Mouse (Mus musculus) gastrocnemius, postnatal 25 days (tissue): ENCODE results near the gene Tctn1. TPM values are rescaled to one million over a fixed set of nuclear protein-coding genes. Genes with fewer than 3 reads are reported as not detected.
"Not testable (repeated sequence)": the region's sequence is repeated elsewhere in the genome, so short reads cannot be mapped to it uniquely, and the experiment has no call there.

ENCODE experiments used
- DNase-seq: peaks from one replicate; pipeline ENCODE4 v3.0.0; 2022
- total RNA-seq, 2 experiments: library from RNA; stranded (reverse); gene quantifications; 1 replicate in 1 of 2; 2 replicates in 1 of 2; pipeline ENCODE4 v1.2.3; 2021

Gene Tctn1
- total RNA-seq, 2 experiments from 2014 or later = 1.9 to 2.2 TPM

DNA sequence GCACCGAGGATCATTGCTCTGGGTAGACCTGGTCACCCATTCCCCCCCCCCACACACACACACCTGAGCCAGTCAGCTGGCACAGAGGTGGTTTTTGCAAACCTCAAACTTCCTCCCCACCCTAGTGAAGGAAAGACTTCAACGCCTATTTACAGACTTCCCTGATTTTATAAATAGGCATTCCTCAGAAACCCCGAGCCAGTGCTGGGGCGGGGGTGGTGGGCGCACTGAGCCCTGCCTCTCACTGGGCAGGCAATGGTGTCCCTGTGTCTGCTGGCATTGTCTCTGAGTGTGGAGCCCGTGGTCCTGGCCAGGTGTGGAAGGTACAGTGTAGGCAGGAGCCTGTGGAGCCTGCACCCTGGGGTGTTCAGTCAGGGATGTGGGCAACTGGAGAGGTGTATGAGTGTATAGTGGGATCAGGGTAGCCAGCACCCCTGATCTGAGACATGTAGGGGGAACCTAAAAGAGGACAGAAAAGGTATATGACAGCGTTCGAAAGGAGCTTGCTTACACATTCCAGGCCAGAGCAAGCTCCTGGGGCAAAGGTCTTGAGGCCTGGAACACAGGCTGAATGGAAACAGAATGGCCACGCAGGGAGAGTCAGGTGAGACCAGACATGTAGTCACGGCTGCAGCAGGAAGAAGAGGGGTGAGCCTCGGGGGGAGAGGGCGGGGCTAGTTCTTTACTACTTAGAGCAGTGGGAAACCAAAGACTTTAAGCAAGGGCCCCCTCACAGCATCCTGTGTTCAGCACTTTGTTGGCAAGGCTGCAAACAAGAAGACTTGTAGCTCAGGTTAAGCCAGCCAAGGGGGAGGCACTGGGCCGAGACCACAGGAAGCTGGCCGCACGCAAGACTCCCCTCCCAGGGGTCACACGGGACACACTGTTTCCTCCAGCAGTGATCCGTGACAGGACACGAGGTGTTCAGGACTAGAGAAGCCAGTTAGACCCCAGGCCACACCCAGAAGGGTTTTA, 44.3 kb downstream of the Tctn1 start:
- DNase-seq = no peak

DNA sequence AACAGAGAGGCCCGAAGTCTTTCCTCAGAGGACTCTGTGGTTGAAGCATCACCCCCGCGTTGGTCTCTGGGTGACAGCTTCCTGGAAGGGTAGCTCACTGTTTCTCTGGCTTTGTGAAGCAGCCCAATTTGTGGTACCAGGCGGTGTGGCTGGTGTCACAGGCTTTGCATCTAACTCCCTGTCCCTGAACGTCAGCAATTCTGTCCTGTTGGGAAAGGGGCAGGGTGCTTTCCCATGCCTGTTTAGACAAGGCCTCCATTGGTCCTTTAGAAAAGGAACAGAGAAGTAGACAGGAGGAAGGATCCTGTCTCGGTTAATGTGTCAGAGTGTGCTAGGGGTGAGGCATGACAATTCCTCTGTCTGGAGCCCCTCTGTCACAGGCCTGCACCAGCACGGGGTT, 45.3 kb downstream of the Tctn1 start:
- DNase-seq = no peak

DNA sequence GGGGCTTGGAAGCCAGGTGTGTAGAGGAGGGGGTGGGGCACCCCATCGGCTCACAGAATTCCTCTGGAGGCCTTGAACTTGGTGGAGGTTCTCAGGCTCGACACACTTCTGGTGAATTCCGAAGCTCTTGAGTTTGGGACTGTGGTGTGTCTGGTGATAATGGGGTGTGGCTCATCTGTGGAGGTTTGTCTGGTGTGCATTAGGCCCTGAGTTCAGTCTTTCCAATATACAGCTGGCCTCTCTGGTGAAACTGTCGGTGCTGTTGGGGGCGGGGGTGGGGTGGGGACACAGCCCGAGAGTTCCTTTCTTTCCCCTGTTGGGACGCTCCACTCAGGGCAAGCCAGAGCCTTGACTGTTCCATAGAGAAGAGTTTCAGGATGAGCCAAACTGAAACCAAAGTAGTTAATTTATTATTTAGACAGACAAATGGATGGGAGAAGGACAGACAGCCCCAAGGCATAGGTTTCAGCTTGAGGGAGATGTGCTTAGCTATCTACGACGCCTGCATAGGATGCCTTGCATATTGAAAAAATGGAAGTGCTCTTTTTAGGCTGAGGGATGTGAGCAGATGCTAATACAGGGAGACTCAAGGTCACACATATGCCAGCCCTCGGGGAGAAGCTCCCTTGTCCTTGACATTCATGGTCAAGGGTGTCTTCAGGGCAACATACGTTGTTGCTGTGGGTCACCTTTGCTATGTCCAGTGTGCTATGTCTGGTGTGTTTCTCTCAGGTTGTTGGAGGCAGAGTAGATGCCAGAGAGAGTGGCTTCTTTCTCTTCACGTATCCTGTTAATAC, 46.0 kb downstream of the Tctn1 start:
- no peak for DNase-seq

DNA sequence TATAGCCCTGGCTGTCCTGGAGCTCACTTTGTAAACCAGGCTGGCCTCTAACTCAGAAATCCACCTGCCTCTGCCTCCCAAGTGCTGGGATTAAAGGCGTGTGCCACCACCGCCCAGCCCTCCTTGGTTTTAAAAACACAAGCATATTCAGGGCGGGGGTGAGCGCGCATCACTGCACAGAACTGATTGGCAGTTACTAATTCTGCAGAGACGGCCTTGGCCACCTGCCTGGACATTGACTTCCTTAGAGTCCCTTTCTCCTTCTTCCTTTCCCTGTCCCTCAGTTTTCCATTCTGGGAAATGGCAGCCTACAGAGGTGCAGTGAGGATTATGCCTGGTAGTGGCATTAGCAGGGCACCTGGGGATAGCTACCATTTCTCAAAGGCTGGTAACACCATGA, 46.6 kb downstream of the Tctn1 start:
- DNase-seq = no peak

DNA sequence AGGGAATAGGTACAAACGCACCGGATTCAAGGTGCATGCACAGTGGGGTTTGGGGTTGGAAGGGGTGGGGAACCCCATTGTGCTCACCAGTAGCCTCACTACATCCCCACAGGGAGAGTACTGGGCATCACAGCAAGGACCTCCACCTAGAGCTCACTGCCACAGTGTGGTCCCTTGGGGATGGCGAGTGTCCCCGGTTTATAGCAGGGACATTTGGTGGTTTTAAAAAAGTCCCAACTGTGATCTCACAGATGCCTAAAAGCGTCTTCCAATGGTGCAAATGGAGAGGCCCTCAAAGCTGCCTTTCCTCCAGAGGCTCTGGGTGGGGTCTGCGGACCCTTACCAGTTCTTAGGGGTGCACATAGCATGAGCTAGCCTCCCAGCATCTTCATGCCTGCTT, 50.4 kb downstream of the Tctn1 start:
- DNase-seq = no peak

DNA sequence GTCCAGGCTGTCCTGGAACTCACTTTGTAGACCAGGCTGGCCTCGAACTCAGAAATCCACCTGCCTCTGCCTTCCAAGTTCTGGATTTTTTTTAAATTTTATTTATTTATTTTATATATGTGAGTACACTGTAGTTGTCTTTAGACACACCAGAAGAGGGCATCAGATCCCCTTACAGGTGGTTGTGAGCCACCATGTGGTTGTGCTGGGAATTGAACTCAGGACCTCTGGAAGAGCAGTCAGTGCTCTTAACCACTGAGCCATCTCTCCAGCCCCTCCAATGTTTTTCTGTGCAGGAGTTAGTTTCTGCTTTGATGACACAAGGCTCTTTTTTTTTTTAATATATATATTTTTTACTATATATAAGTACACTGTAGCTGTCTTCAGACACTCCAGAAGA, 51.4 kb downstream of the Tctn1 start:
- not testable (repeated sequence) for DNase-seq

DNA sequence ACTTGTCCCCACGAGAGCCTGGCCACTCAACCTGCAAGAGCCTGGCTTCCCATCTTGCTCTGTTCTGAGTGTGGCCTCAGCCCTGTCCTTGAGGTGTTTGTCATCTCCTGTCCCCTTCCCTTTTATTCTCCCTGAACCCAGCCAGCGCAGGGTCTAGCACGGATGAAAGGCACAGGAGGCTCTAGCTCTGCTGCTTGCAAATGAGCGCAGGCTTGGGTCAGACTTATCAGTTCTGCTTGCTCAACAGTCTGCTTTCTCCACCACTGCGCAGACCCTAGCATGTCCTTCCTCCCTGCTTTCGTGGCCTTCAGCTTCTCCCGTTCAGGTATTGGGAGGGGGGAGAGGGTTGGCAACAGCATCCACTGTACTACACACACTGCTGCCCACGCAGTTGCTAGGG, 52.1 kb downstream of the Tctn1 start:
- DNase-seq = no peak

DNA sequence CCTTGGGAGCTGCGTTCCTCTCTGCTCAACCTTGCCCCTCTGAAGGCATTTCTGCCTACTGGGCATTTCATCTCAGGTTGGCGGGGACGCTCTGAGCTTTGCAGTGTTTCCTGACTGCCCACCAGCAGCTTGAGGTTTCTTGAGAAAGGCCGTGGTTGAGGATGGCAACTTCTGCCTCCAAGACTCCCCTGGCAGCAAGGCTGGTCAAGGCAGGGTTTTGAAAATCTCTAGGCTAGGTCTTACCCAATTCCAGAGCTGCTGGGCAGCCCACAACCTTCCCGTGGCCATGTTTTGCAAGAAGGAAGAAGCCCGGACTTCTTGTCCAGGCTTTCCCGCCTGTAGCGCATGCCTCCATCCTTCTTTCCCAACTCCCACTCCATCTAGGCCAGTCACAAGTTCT, 53.4 kb downstream of the Tctn1 start:
- DNase-seq = no peak

DNA sequence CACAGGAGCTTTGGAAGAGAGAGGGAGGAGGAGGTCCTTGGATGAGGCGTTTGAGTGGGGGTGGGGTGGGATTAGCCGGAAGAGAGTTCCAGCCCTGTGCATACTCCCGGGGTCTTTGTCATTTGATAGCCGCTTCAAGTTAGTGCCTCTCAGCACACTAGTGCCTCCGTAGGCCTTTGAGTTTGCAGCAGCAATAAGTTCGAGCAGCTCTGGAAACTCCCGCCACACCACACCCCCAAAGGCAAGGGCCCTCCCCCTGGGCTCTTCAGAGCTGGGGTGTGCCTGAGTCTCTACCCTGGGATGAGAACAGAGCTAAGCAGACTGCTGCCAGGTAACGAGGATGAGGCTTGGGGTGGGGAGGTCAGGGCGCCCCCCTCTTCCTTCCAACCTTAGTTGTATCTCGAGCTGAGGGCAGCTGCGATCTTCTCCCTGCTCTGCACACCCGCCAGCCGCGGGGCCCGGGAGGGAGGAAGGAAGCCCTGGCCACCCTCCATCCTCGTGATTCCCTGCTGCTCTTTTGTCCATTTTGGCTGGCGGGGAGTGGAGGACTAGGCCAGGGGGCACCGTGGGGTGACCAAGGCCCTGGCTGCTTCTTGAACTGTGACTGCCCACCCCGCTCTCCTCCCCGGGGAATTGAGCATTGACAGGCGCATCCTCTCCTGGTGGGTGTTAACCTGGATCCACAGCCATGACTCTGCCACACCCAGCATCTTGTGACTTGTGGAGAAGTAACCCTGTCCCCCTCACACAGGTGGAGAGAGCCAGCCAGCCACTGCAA, 54.5 kb downstream of the Tctn1 start:
- DNase-seq = peak; percentile 60

DNA sequence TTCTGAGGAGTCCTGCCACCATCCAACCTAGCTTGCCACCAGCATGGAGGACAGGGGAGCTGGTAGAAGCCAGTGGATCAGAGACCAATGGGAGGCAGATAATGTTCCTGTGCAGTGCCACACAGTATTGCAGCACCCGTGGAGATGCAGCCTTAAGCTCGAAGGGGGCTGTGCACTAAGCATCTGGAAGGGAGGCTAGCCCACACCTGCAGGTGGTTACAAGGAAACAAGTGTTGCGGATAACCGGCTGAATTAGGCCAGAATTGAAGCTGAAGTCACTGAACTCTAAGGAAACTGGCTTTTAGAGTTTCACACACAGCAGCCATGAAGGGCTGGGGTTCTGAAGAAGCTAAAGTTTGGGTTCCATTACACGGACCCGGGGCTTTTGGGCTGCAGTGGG, 55.4 kb downstream of the Tctn1 start:
- DNase-seq = no peak

DNA sequence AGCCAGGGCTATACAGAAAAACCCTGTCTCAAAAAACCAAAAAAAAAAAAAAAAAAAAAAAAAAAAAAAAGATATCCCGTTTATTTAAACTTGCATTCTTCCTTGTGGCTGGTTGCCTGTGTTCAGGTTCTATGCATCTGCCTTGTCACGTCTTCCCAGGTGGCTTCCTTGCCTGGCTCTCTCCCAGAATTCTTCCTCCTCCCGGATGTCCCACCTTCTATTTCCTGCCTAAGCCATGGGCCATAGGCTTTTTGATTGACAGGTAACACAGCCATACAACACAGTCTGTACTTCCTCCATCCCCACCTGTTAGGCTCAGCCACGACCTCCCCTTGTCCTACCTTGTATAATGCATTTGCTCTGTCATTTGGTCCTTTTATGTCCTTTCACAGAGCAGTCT, 57.8 kb downstream of the Tctn1 start, which contains the start of gene Hvcn1:
Hvcn1 (plus strand) TSS at position 330 of the 400 bp plus-strand sequence.
- no peak for DNase-seq

DNA sequence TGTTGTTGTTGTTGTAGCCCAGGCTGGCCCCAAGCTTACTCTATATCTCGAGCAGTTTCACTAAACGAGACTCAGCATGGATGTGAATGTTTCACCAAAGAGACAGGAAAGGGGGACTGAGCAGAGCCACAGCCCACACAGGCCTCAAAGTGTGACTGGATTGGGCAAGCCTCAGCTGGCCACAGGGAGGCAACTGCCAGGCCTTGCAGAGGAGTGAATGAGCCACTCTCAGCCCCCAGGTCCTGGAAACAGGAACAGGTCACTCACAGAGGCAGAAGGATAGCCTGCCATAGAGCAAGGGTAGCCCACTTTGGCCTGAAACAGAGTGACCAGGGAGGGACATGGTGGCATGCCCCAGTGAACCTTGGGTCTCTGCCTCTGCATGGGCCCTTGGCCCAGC, 60.1 kb downstream of the Tctn1 start:
- no peak for DNase-seq

DNA sequence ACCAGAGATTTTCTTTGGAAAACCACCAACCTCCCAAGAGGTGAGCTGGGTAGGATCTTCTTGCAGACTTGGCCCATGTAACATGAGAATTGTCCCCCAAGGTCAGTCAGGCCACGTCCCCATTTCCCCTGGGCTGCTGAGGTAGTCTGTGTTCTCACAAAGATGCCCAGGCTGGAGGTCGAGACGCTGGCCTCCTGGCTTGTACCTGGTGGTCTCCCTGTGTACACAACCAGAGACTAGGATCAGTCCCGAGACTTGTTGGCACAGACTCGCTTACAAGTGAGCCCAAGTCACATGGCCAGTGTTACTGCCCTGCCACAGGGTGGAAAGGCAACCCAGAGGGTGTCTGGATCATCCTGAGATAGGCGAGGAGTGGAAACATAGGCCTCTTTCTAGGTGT, 62.4 kb downstream of the Tctn1 start:
- no peak for DNase-seq

DNA sequence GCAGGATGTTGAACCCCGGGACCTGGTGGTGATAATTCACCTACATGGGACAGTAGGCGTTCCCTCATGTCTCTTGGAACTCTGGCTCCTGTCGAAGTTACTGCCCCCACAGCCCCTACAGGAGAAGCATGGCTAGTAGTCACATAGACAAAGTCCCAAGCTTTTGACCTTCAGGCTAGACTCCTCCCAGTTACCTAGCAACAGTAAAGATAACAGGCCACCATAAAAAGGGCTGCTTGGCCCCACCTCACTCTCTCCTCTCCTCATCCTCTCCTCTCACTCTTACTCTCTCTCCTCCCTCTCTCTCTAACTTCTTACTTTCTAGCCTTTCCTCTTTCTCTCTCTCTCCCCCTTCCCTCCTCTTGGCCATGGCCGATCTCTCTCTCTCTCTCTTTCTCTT, 63.4 kb downstream of the Tctn1 start:
- no peak for DNase-seq

DNA sequence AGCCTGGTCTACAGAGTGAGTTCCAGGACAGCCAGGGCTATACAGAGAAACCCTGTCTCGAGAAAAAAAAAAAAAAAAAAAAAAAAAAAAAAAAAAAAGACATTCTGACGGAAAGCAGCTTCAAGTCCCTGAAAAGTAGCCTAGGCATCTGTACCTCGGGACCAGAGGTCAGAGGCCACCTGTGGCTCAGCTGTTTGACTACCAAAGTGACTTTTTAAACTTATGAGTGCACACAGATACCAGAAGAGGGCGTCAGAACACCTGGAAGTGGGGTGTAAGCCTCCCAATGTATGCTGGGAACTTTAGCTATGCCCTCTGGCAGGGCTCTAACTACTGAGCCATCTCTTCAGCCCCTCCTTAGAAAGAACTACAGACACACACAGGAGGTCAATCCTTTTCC, 71.9 kb downstream of the Tctn1 start:
- no peak for DNase-seq

DNA sequence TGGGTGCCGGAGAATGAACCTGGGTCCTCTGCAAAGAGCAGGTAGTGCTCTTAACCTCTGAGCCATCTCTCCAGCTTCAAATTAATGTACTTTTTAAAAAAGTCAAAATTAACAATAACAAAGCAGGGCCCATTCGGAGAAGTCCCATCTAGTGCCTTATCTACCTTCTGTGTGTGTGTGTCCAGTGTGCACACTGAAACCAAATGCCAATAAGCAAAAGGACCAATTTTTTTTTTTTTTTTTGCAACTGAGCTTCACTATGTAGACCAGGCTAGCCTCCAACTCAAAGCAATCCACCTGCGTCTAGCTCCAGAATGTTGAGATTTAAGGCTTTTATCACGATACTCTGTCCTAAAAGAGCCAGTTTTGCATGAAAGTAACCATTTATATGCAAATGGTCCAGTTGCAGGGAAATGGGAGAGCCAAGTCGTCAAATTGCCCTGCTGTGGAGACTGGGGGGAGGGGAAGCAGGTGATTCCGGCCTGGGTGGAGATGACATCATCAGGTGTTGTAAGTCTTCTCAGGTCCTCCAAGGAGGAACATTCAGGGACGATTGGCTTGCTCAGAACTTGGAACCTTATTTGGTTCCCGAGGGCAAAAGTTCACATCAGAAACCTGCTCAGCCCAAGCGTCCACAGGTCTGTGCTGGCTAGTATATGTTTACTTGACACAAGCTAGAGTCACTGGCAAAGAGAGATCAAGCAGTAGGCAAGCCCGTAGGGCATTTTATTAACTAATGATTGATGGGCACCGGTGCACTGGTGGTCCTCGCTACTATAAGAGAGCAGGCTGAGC, 72.8 kb downstream of the Tctn1 start:
- no peak for DNase-seq

DNA sequence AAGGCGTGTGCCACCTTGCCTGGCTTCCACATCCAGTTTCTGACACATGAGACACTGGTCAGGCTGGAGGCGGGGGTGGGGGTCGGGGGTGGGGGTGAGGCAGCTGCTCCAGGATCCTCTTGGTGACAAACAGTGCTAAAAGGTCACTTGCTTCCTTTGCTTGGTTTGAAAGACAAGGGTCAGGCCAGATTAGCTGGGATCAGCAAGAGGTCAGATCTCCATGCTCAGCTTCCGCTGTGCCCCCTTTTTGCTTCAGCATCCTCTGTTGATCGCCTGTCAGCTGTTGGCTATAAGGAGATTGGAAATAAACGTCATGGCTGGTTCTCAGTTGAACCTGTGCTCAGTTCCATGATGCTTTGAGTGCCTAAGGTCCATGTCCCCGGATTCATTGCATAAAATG, 73.8 kb downstream of the Tctn1 start:
- no peak for DNase-seq

DNA sequence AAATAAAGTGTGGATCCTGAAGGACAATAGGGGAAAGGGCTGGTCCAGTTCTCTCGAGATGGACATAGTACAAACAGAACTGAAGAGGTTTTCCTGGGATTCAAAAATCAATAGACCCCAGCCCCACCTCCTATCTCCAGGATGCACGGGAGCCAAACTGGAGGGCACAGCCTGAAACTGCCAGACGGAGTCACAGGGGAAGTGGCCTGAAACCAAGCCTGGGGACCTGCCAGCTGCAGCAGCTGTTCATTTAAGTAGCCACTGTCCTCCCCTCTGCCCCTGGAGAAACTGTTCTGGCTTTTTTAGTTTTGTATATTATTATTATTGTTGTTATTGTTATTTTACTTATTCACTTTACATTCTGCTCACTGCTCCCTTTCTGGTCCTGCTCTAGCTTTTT, 75.1 kb downstream of the Tctn1 start:
- no peak for DNase-seq
